Mouse (Mus musculus): ENCODE measurements around the gene Nckipsd.

GRCm38 (mm10) chr9:108854241-108854696, 46.1 kb downstream of the Nckipsd start:
- TF ChIP-seq CTCF (IDR thresholded peaks at IDR 0.05), result no peak; the same call in 1 of the 2 replicates
- peak; percentile 90 for TF ChIP-seq POLR2A (IDR thresholded peaks at IDR 0.05; ENCODE audit: insufficient read depth, low read depth, low read length)
- TF ChIP-seq EP300 (IDR thresholded peaks at IDR 0.05; ENCODE audit: insufficient read depth, low read depth, low read length), result no peak

Data from heart, adult 2 months (tissue).